Mouse (Mus musculus) midbrain, embryonic 11.5 days (tissue): ENCODE results near the gene Ccdc71. TPM values are rescaled to one million over a fixed set of nuclear protein-coding genes. Genes with fewer than 3 reads are reported as not detected.
A peak's percentile ranks its signal among the peaks of the same experiment; 100 is the strongest.

Experiments
- ATAC-seq: fragments of 200-750 bp; cut with Nextera tagmentation; 2 replicates; pipeline ENCODE4 v1.8.0; 2017; ENCODE audit warnings: moderate TSS enrichment, moderate library complexity; ENCODE audit not compliant: low FRiP score
- DNase-seq: peaks from one replicate; pipeline ENCODE4 v3.0.0; 2015; ENCODE audit warnings: low spot score; ENCODE audit errors: missing footprints
- H3K27ac ChIP-seq: fragments of 300-500 bp; sonication (generic); 2 replicates; pipeline ENCODE4 v1.5.1; 2014; ENCODE audit warnings: low read depth, low read length
- H3K27me3 ChIP-seq: fragments of 300-500 bp; sonication (generic); 2 replicates; pipeline ENCODE4 v1.6.1; 2014; ENCODE audit warnings: mild to moderate bottlenecking, low read length, moderate library complexity, mixed read lengths; ENCODE audit not compliant: control insufficient read depth, insufficient read depth
- H3K36me3 ChIP-seq: fragments of 300-500 bp; sonication (generic); 2 replicates; pipeline ENCODE4 v1.6.1; 2014; ENCODE audit warnings: mild to moderate bottlenecking, low read length, moderate library complexity, mixed read lengths; ENCODE audit not compliant: control insufficient read depth, insufficient read depth
- H3K4me1 ChIP-seq: fragments of 300-500 bp; sonication (generic); 2 replicates; pipeline ENCODE4 v1.6.1; 2014; ENCODE audit warnings: low read length; ENCODE audit not compliant: control insufficient read depth, insufficient read depth
- H3K4me2 ChIP-seq: fragments of 300-500 bp; sonication (generic); 2 replicates; pipeline ENCODE4 v1.6.1; 2014; ENCODE audit warnings: mild to moderate bottlenecking, moderate library complexity
- H3K4me3 ChIP-seq: fragments of 300-500 bp; sonication (generic); 2 replicates; pipeline ENCODE4 v1.5.1; 2014; ENCODE audit warnings: low read depth, low read length
- H3K9ac ChIP-seq: fragments of 300-500 bp; sonication (generic); 2 replicates; pipeline ENCODE4 v1.6.1; 2014; ENCODE audit warnings: low read length
- H3K9me3 ChIP-seq: fragments of 300-500 bp; sonication (generic); 2 replicates; pipeline ENCODE4 v1.6.1; 2016; ENCODE audit warnings: low read length; ENCODE audit not compliant: control insufficient read depth
- WGBS: fragments of 180-500 bp; shearing (Covaris S2); extraction: QIAGEN DNeasy Blood & Tissue Kit; methylation state at CpG from one replicate; pipeline ENCODE4 v1.1.7; 2014; 5-methylcytosine and 5-hydroxymethylcytosine counted together
- polyA plus RNA-seq: library from polyadenylated mRNA; unstranded; fragments of >200 nt; fragmentation: Nextera tagmentation; extraction: Ambion mirVana; gene quantifications from 2 replicates; pipeline ENCODE4 v1.2.1, GENCODE M21; 2014

The Ccdc71 gene
- polyA plus RNA-seq, 1 experiment from 2014 or later, result 48.6 TPM

DNA sequence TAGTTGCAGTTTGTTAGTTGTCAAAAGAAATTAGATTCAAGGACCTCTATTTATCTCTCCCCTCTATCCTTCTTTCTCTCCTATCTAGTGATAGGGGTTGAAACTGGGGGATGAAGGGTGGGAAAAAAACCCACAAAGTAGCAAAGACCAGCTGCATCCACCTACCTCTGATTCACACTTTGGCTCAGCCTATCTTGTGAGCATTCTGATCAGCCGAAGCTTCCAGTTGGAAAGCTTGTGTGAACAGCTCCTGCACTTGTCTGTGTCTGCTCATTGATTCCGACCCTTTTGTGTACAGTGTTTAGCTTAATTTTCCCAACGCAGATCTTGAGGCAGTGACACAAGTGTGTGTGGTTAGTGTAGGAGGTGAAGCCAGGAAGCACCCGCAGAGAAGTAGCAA is 6.9 kb upstream of the Ccdc71 start:
- H3K4me2 ChIP-seq, result no peak overlapping the region
- no peak overlapping the region; the same call in 1 of the 2 replicates for H3K9ac ChIP-seq
- peaks cover 37% of the 10 kb centered on the region for H3K4me1 ChIP-seq
- 85% methylated on average over 4 of the region's 4 CpGs for WGBS
- DNase-seq (peak; percentile 82), ATAC-seq (no peak)
- H3K27ac ChIP-seq, result no peak overlapping the region
- no peaks in the 10 kb centered on the region for H3K27me3 ChIP-seq
- H3K9me3 ChIP-seq, result no peaks in the 10 kb centered on the region
- no peak overlapping the region for H3K4me3 ChIP-seq
- no peaks in the 10 kb centered on the region for H3K36me3 ChIP-seq

GRCm38 (mm10) chr9:108454429-108454828 is 5.9 kb upstream of the Ccdc71 start:
- Histone ChIP-seq H3K27me3 (no peaks in the 10 kb centered on the region), H3K9ac (no peak overlapping the region), H3K36me3 (no peaks in the 10 kb centered on the region), H3K27ac (no peak overlapping the region), H3K4me1 (peaks cover 27% of the 10 kb centered on the region), H3K9me3 (no peaks in the 10 kb centered on the region), H3K4me2 (no peak overlapping the region), H3K4me3 (no peak overlapping the region)
- ATAC-seq (no peak), DNase-seq (no peak)
- 86% methylated on average over 6 of the region's 6 CpGs for WGBS

DNA sequence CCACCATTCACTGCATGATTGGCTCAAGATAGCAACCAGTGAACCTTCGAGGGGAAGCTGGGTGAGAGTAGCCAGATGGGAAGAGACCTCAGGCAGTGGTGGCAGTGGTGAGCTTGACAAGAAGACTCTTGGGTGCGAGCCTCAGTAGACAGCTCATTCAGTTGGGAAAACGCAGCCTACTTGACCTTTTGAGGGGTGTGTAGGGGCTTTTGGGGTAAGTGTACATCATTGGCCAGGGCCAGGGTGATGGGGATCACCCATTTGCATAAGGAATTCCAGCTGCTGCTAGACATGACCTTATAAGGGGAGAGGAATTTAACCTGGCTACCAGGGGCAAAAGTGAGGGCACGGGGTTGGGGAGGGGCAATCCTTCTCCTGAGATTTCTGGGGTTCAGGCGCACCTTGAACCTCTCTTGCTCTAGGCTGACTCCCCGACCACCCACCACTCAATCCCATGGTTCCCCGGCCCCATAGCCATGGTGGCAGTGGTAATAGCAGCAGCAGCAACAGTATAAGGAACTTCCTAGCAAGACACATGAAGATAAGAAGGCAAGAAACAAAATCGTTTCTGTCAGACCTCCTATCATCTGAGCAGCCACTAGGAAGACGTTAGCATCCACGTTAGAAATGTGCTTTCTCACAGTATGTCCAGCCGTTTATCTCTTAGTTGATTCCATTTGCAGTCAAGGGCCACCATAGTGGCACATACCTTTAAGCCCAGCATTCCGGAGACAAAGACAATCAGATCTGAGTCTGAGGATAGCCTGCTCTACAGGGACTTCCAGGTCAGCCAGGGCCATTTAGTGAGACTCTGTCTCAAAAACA is 4.4 kb upstream of the Ccdc71 start:
- Histone ChIP-seq H3K4me3 (no peak overlapping the region), H3K9ac (no peak overlapping the region), H3K27ac (no peak overlapping the region), H3K27me3 (no peaks in the 10 kb centered on the region), H3K9me3 (no peaks in the 10 kb centered on the region), H3K4me2 (no peak overlapping the region), H3K36me3 (no peaks in the 10 kb centered on the region), H3K4me1 (peaks cover 13% of the 10 kb centered on the region)
- ATAC-seq, result no peak
- peak; percentile 28 for DNase-seq
- WGBS, result 77% methylated on average over 12 of the region's 12 CpGs

GRCm38 (mm10) chr9:108456953-108457352 is 3.4 kb upstream of the Ccdc71 start:
- no peak for ATAC-seq
- DNase-seq, result peak; percentile 73
- no peaks in the 10 kb centered on the region for H3K27me3 ChIP-seq
- H3K27ac ChIP-seq, result no peak overlapping the region
- no peaks in the 10 kb centered on the region for H3K36me3 ChIP-seq
- H3K4me3 ChIP-seq, result no peak overlapping the region
- peaks cover 13% of the 10 kb centered on the region for H3K4me1 ChIP-seq
- no peaks in the 10 kb centered on the region for H3K9me3 ChIP-seq
- no peak overlapping the region for H3K9ac ChIP-seq
- H3K4me2 ChIP-seq, result no peak overlapping the region
- WGBS, result 90% methylated on average over 10 of the region's 10 CpGs

DNA sequence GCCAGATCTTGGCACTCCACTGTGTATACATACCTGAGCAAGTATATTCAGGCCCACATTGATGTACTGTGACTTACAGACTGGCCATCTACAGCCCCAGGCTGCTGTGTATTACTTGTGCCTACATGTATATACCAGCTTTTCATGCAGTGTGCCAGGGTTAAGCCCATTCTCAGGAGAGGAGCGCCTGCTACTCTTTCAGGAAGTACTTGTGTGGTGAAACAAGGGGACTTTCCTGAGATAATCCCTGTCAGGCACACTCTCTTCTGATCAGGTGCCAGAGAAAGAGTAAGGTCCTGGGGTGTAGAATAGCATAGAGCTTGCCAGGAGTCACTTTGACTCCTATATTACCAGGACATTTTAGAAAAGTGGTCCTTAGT is 398 bp upstream of the Ccdc71 start:
- H3K27ac ChIP-seq, result no peak overlapping the region
- 81% methylated on average over 1 of the region's 1 CpGs for WGBS

GRCm38 (mm10) chr9:108461181-108461631 is 879 bp downstream of the Ccdc71 start, which contains the start of gene Klhdc8b:
Gene Klhdc8b, minus strand, starts transcription at chr9:108461581.
- peak within 1 kb of the TSS; percentile 73 for H3K9ac ChIP-seq
- peak within 1 kb of the TSS; percentile 49 for H3K27ac ChIP-seq
- DNase-seq (peak; percentile 88), ATAC-seq (no peak)
- H3K36me3 ChIP-seq, result peaks cover 23% of the 10 kb centered on the region
- no peaks in the 10 kb centered on the region for H3K9me3 ChIP-seq
- H3K4me2 ChIP-seq, result peak within 1 kb of the TSS; percentile 87
- H3K4me3 ChIP-seq, result peak within 1 kb of the TSS; percentile 69
- no peaks in the 10 kb centered on the region for H3K27me3 ChIP-seq
- H3K4me1 ChIP-seq, result peaks cover 11% of the 10 kb centered on the region
- WGBS, result 28% methylated on average over 11 of the region's 11 CpGs

More for the DNA sequence above, 398 bp upstream of the Ccdc71 start:
- peaks cover 16% of the 10 kb centered on the region; the same call in 1 of the 2 replicates for H3K36me3 ChIP-seq
- no peaks in the 10 kb centered on the region for H3K9me3 ChIP-seq
- DNase-seq (no peak), ATAC-seq (peak; percentile 35; the same call in 1 of the 2 replicates)
- H3K4me2 ChIP-seq, result peak overlapping the region; percentile 87; the same call in 1 of the 2 replicates
- H3K27me3 ChIP-seq, result no peaks in the 10 kb centered on the region
- peak overlapping the region; percentile 69 for H3K4me3 ChIP-seq
- H3K4me1 ChIP-seq, result peaks cover 11% of the 10 kb centered on the region
- no peak overlapping the region; the same call in 1 of the 2 replicates for H3K9ac ChIP-seq

GRCm38 (mm10) chr9:108461675-108462074 is 1.3 kb downstream of the Ccdc71 start:
- no peak overlapping the region for H3K27ac ChIP-seq
- peak overlapping the region; percentile 87 for H3K4me2 ChIP-seq
- H3K36me3 ChIP-seq, result peaks cover 23% of the 10 kb centered on the region
- H3K4me1 ChIP-seq, result peaks cover 11% of the 10 kb centered on the region
- no peaks in the 10 kb centered on the region for H3K9me3 ChIP-seq
- no peak overlapping the region; the same call in 1 of the 2 replicates for H3K9ac ChIP-seq
- peak; percentile 80 for DNase-seq
- H3K4me3 ChIP-seq, result peak overlapping the region; percentile 69
- ATAC-seq, result no peak
- H3K27me3 ChIP-seq, result no peaks in the 10 kb centered on the region
- 89% methylated on average over 5 of the region's 5 CpGs for WGBS

DNA sequence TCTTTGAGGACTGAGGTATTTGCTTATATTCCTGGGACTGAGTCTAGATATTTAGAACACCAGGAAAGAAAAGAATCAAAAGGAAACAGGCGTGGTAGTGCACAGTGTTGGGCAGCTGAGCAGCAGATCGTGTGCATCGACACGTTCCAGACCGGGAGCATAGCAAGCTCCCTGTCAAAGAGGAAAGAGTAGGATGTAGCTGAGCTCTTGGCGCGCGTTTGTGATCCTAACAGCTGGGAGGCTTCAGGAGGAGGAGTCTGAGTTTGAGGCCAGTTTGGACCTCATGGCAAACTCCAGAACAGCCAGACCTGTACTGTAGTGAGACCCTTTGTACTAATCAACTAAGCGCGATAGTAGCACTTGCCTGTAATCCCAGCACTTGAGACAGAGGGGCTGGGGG is 1.9 kb downstream of the Ccdc71 start:
- WGBS, result 93% methylated on average over 10 of the region's 10 CpGs
- Histone ChIP-seq H3K27ac (no peak overlapping the region), H3K4me3 (no peak overlapping the region), H3K4me1 (peaks cover 11% of the 10 kb centered on the region), H3K27me3 (no peaks in the 10 kb centered on the region), H3K36me3 (peaks cover 23% of the 10 kb centered on the region), H3K9me3 (no peaks in the 10 kb centered on the region), H3K9ac (no peak overlapping the region), H3K4me2 (no peak overlapping the region)
- DNase-seq, result peak; percentile 37
- no peak for ATAC-seq

- no peak for ATAC-seq
- H3K4me3 ChIP-seq, result no peak overlapping the region
- WGBS, result 98% methylated on average over 9 of the region's 9 CpGs
- no peak overlapping the region for H3K9ac ChIP-seq
- no peaks in the 10 kb centered on the region for H3K9me3 ChIP-seq
- peaks cover 11% of the 10 kb centered on the region for H3K4me1 ChIP-seq
- H3K27ac ChIP-seq, result no peak overlapping the region
- no peaks in the 10 kb centered on the region for H3K27me3 ChIP-seq
- DNase-seq, result peak; percentile 45
- H3K4me2 ChIP-seq, result no peak overlapping the region
- peaks cover 23% of the 10 kb centered on the region for H3K36me3 ChIP-seq
Measured at GRCm38 (mm10) chr9:108463713-108464112, 3.4 kb downstream of the Ccdc71 start.
